Mouse (Mus musculus): Measurements from ENCODE around the gene Agk. TPM values are rescaled to one million over a fixed set of nuclear protein-coding genes. Genes with fewer than 3 reads are reported as not detected.

Agk gene
- polyA plus RNA-seq, 1 experiment from 2014 or later, result 49.5 TPM

DNA sequence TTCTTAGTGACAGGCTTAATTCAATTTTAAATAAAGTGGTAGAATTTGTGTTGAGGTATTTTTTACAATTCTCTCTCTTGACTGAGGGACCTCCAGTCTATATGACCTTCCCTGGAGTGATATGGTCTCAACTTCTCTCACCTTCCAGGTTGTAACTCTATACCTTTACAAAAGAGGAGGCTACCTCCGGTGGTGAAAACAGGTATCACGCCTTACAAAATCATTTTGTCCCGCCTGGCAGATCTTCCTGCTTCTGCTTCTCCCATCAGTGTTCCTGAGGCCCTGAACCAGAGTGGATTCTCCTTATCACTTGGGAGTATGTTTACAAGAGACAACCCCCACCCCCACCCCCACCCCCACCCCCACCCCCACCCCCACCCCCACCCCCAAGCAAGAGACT, 116.8 kb downstream of the Agk start:
- ATAC-seq (no peak), DNase-seq (ENCODE audit: low spot score) (no peak)
- H3K4me3 ChIP-seq (ENCODE audit: low read depth, low read length), result no peak overlapping the region
- H3K9me3 ChIP-seq (replicated peaks; ENCODE audit: control insufficient read depth, low read length), result no peaks in the 10 kb centered on the region
- 0 out of 2 replicates have a peak, but pooled peaks cover 3% of the 10 kb centered on the region for H3K27me3 ChIP-seq (replicated peaks; ENCODE audit: control insufficient read depth, insufficient read depth, low read length)
- no peak overlapping the region for H3K9ac ChIP-seq (ENCODE audit: low read length)
- H3K4me2 ChIP-seq (ENCODE audit: low read length), result no peak overlapping the region
- no peaks in the 10 kb centered on the region for H3K36me3 ChIP-seq (ENCODE audit: control insufficient read depth, insufficient read depth, low read length)
- no peak overlapping the region for H3K27ac ChIP-seq (ENCODE audit: low read depth, low read length)
- H3K4me1 ChIP-seq (ENCODE audit: control insufficient read depth, insufficient read depth, low read length), result no peaks in the 10 kb centered on the region
- WGBS, result 41% methylated on average over 3 of the region's 3 CpGs

DNA sequence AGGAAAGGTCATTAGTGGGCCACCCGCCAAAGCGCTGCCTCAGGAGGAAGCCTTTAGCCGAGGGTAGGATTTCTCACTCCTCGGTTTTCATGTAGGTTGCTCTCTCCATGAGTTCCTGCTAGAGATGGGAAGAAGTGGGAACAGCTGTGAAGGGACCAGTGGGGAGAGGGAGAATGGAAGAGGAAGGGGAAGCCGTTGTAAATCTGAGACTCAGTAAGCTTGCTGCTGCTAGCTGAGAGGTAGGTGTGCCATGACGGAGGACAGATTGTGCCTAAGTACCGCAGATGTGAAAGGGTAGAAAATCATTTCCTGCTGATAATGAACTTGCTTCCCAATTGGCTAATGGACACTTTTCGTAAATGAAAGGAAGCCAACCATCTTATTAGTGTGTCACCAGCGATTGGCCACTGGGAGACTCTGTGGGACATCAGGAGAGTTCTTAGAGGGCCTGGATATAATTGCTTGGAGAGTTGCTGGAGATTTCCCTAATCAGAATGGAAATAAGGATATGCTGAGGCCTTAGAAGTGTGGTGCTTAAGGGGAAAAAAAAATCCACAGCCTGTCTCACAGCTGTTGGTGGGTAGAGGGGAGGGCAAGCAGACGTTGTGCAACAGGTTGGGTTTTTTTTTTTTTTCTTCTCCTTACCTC, 118.4 kb downstream of the Agk start:
- H3K9me3 ChIP-seq (replicated peaks; ENCODE audit: control insufficient read depth, low read length), result no peaks in the 10 kb centered on the region
- no peak overlapping the region for H3K9ac ChIP-seq (ENCODE audit: low read length)
- H3K27ac ChIP-seq (ENCODE audit: low read depth, low read length), result no peak overlapping the region
- no peak overlapping the region for H3K4me2 ChIP-seq (ENCODE audit: low read length)
- no peaks in the 10 kb centered on the region for H3K4me1 ChIP-seq (ENCODE audit: control insufficient read depth, insufficient read depth, low read length)
- no peaks in the 10 kb centered on the region for H3K27me3 ChIP-seq (replicated peaks; ENCODE audit: control insufficient read depth, insufficient read depth, low read length)
- WGBS, result 32% methylated on average over 10 of the region's 10 CpGs
- H3K4me3 ChIP-seq (ENCODE audit: low read depth, low read length), result no peak overlapping the region
- ATAC-seq (no peak), DNase-seq (ENCODE audit: low spot score) (no peak)
- H3K36me3 ChIP-seq (ENCODE audit: control insufficient read depth, insufficient read depth, low read length), result no peaks in the 10 kb centered on the region

Other genes with a start within 250 kb of the Agk start
- 35.8 and 38.7 TPM in 2 replicates for gene E330009J07Rik, start 111.0 kb downstream of the Agk start, polyA plus RNA-seq (2014; fragmentation: Nextera tagmentation; extraction: Ambion mirVana)
- 0.07 and 0.23 TPM in 2 replicates for gene Wee2, start 113.9 kb downstream of the Agk start, polyA plus RNA-seq (2014; fragmentation: Nextera tagmentation; extraction: Ambion mirVana)
- gene Ssbp1, start 146.2 kb downstream of the Agk start, polyA plus RNA-seq (2014; fragmentation: Nextera tagmentation; extraction: Ambion mirVana), result 116 and 140 TPM in 2 replicates
- not detected in 2 replicates for gene Tas2r137, start 166.1 kb downstream of the Agk start, polyA plus RNA-seq (2014; fragmentation: Nextera tagmentation; extraction: Ambion mirVana)
- gene Tas2r108, start 168.4 kb downstream of the Agk start, polyA plus RNA-seq (2014; fragmentation: Nextera tagmentation; extraction: Ambion mirVana), result not detected in 2 replicates
- not detected in 2 replicates for gene Prss37, start 194.3 kb downstream of the Agk start, polyA plus RNA-seq (2014; fragmentation: Nextera tagmentation; extraction: Ambion mirVana)
- gene Olfr461, start 229.9 kb downstream of the Agk start, polyA plus RNA-seq (2014; fragmentation: Nextera tagmentation; extraction: Ambion mirVana), result not detected in 2 replicates
- 0.12 TPM in 1 of 2 replicates, not detected in the other for gene Olfr460, start 244.3 kb downstream of the Agk start, polyA plus RNA-seq (2014; fragmentation: Nextera tagmentation; extraction: Ambion mirVana)